Mouse (Mus musculus) thymus, adult 2 months (tissue): ENCODE measurements around the gene Eya4.

Source experiments
- CTCF ChIP-seq: fragments of 200-500 bp; IDR thresholded peaks from 2 replicates; pipeline ENCODE4 v1.5.1; 2012; ENCODE audit warnings: mild to moderate bottlenecking, control low read depth, low read length, moderate library complexity, borderline replicate concordance; ENCODE audit not compliant: control insufficient read depth, poor library complexity, insufficient read depth; ENCODE audit errors: extremely low read depth
- POLR2A ChIP-seq: fragments of 200-500 bp; IDR thresholded peaks from 2 replicates; pipeline ENCODE4 v1.6.1; 2012; ENCODE audit warnings: mild to moderate bottlenecking, low read length, control low read depth, moderate library complexity; ENCODE audit not compliant: control insufficient read depth, poor library complexity, insufficient read depth; ENCODE audit errors: extremely low read depth

GRCm38 (mm10) chr10:23216815-23217214, 133.8 kb downstream of the Eya4 start:
- no peak for TF ChIP-seq CTCF
- no peak for TF ChIP-seq POLR2A
